Mouse (Mus musculus) limb, embryonic 13.5 days (tissue): Measurements from ENCODE around the gene Prdx2. TPM values are rescaled to one million over a fixed set of nuclear protein-coding genes. Genes with fewer than 3 reads are reported as not detected.

Experiments
- ATAC-seq: fragments of 200-750 bp; cut with Nextera tagmentation; 2 replicates; pipeline ENCODE4 v1.8.0; 2017; ENCODE audit warnings: low read depth, moderate number of reproducible peaks, moderate TSS enrichment; ENCODE audit not compliant: low FRiP score
- H3K27ac ChIP-seq: fragments of 300-500 bp; sonication (generic); 2 replicates; pipeline ENCODE4 v1.5.1; 2015; ENCODE audit warnings: inconsistent platforms, mild to moderate bottlenecking, moderate library complexity
- H3K27me3 ChIP-seq: fragments of 300-500 bp; sonication (generic); 2 replicates; pipeline ENCODE4 v1.6.1; 2015; ENCODE audit warnings: mild to moderate bottlenecking, inconsistent platforms
- H3K36me3 ChIP-seq: fragments of 300-500 bp; sonication (generic); 2 replicates; pipeline ENCODE4 v1.6.1; 2015; ENCODE audit warnings: inconsistent platforms, mild to moderate bottlenecking, moderate library complexity
- H3K4me1 ChIP-seq: fragments of 300-500 bp; sonication (generic); 2 replicates; pipeline ENCODE4 v1.6.1; 2015; ENCODE audit warnings: inconsistent platforms
- H3K4me2 ChIP-seq: fragments of 300-500 bp; sonication (generic); replicated peaks from 2 replicates; pipeline ENCODE4 v1.6.1; 2015; ENCODE audit warnings: inconsistent platforms, mild to moderate bottlenecking, moderate library complexity
- H3K4me3 ChIP-seq: fragments of 300-500 bp; sonication (generic); 2 replicates; pipeline ENCODE4 v1.5.1; 2015; ENCODE audit warnings: moderate library complexity, mild to moderate bottlenecking, inconsistent platforms
- H3K9ac ChIP-seq: fragments of 300-500 bp; sonication (generic); 2 replicates; pipeline ENCODE4 v1.6.1; 2015; ENCODE audit warnings: mild to moderate bottlenecking, inconsistent platforms
- H3K9me3 ChIP-seq: fragments of 300-500 bp; sonication (generic); 2 replicates; pipeline ENCODE4 v1.6.1; 2016; ENCODE audit warnings: inconsistent platforms
- WGBS: fragments of 180-500 bp; shearing (Covaris S2); methylation state at CpG from one replicate; pipeline ENCODE4 v1.1.7; 2015; 5-methylcytosine and 5-hydroxymethylcytosine counted together
- polyA plus RNA-seq: library from polyadenylated mRNA; unstranded; fragments of >200 nt; fragmentation: Nextera tagmentation; extraction: Ambion mirVana; gene quantifications from 2 replicates; pipeline ENCODE4 v1.2.1, GENCODE M21; 2015

The Prdx2 gene
- polyA plus RNA-seq, 1 experiment from 2014 or later: 961 TPM

DNA sequence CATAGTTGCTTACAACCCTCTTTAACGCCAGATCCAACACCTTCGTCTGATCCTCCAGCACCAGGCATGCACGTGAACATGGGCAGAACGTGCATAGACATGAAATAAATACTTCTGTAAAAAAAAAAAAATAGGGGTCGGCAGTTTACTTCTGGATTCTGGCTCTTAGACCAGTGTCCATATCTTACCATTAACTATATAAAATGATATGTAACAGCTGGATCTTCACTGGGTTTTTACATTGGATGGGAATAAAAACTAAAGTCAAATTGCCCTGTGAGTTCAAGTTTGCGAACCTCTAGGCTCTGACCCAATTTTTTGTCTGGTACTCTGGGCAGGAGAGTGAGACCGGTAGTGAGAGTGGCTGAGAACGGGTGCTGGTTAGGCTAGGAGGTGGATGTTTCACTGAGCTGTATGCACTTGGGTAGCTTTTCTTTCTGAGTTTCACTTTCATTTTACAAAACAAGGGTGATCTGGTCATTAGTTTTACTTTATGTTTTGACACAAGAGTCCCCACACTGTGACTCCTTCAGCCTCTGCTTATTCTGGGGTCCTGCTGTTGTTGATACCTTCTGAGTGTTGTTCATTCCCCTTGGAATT lies 5.3 kb downstream of the Prdx2 start:
- Histone ChIP-seq H3K4me3 (no peak overlapping the region), H3K4me2 (no peak overlapping the region), H3K4me1 (peaks cover 58% of the 10 kb centered on the region), H3K9ac (no peak overlapping the region; the same call in 1 of the 2 replicates), H3K27me3 (peaks cover 27% of the 10 kb centered on the region), H3K9me3 (no peaks in the 10 kb centered on the region), H3K27ac (no peak overlapping the region), H3K36me3 (peaks cover 40% of the 10 kb centered on the region)
- no peak for ATAC-seq
- WGBS: 74% methylated on average over 8 of the region's 8 CpGs

DNA sequence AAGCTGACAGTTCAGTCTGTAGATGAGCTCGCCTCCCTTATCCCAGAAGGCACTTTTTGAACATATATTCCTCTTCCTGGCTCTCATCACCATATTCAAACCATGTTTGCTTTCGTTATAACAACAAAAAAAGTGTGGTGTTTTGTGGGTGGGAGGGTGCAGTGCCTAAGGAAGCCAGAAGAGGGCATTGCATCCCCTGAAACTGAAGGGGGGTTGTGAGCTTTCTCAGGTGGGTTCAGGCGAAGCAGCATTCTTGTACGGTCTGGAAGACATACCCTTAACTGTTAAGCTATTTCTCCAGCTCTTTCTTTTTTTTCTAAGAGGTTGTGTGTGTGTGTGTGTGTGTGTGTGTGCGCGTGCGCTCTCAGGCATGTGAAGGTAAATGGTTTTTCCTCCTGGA lies 6.0 kb downstream of the Prdx2 start:
- no peak overlapping the region for H3K9ac ChIP-seq
- H3K4me2 ChIP-seq: peak overlapping the region; percentile 98
- no peak for ATAC-seq
- H3K4me1 ChIP-seq: peaks cover 63% of the 10 kb centered on the region
- H3K4me3 ChIP-seq: 0 out of 2 replicates have a peak overlapping the region, but pooled peaks have one; percentile 59
- H3K27me3 ChIP-seq: peaks cover 27% of the 10 kb centered on the region
- 23% methylated on average over 7 of the region's 7 CpGs for WGBS
- H3K36me3 ChIP-seq: peaks cover 40% of the 10 kb centered on the region
- H3K9me3 ChIP-seq: no peaks in the 10 kb centered on the region
- peak overlapping the region; percentile 58; the same call in 1 of the 2 replicates for H3K27ac ChIP-seq

DNA sequence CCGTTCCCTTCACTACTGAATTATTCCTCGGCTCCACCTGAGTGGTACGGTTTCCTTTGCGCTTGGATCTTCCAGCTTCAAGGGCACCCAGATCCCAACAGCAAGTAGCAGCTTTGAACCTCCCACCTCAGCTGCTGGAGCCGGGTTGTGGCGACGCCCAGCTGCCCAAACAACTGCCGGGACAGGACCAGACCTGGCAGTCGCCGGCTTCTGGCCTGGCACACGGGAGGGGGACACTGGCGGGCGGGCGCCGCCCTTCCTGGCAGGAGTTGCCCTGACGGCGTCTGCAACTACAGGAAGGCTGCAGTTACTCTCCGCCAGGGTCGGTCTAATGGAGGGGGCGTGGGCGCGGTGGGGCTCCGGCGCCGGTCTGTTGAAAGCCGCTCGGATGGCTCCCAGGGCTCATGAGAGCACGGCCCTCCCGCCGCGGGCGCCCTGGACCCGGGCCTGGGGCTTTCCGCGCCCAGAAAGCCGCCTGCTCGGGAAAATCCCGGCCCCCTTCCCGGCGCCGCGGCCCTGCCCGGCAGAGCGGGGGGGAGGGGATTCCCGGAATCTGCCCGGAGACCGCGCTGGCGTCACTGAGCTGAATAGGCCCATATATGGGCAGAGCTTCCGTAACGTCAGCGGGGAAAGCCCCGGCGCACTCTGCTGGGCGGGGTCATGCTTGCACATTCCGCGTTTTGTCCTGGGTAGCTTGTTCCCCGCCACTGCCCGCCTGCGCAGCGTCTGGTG lies 6.8 kb downstream of the Prdx2 start:
- WGBS: under 1% methylated on average over 57 of the region's 61 CpGs
- Histone ChIP-seq H3K4me1 (peaks cover 63% of the 10 kb centered on the region), H3K36me3 (peaks cover 35% of the 10 kb centered on the region), H3K27ac (peak overlapping the region; percentile 58), H3K4me3 (peak overlapping the region; percentile 59), H3K9ac (peak overlapping the region; percentile 71), H3K9me3 (no peaks in the 10 kb centered on the region), H3K4me2 (peak overlapping the region; percentile 98), H3K27me3 (peaks cover 27% of the 10 kb centered on the region)
- ATAC-seq: peak; percentile 80

DNA sequence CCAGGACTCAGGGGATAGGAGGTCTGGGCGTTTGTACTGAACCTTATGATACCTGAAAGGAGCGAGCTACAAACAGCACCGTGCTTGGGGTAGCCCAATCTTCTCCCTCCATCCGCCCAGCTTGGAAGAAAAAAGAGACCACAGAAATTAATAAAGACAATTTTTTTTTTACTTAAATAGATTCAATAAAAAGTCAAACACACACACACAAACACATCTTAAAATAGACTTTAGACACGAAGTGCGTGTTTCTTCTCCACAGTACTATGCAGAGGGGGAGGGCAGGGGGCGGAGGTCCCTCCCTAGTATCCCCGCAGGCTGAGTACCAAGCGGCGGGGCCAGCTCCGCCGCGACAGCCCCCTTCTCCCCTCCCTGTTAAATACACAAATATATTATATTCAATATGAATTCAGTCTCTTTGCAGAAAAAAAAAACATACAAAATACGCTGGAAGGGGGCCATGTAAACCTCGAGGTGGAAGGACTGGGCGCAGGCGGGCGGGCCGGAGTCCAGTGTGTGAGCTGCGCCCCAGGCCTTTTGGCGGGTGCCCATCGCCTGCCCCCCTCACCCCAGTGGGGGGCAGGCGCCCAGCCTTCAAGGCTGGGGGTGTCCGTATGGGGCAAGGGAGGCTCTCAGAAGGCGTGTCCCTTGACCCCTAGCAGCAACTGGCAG lies 7.5 kb downstream of the Prdx2 start:
- H3K9ac ChIP-seq: peak overlapping the region; percentile 71
- H3K4me2 ChIP-seq: peak overlapping the region; percentile 98
- peak overlapping the region; percentile 59 for H3K4me3 ChIP-seq
- ATAC-seq: no peak
- H3K36me3 ChIP-seq: peaks cover 28% of the 10 kb centered on the region
- peaks cover 27% of the 10 kb centered on the region for H3K27me3 ChIP-seq
- 3% methylated on average over 25 of the region's 25 CpGs for WGBS
- H3K4me1 ChIP-seq: peaks cover 68% of the 10 kb centered on the region
- no peaks in the 10 kb centered on the region for H3K9me3 ChIP-seq
- H3K27ac ChIP-seq: no peak overlapping the region

DNA sequence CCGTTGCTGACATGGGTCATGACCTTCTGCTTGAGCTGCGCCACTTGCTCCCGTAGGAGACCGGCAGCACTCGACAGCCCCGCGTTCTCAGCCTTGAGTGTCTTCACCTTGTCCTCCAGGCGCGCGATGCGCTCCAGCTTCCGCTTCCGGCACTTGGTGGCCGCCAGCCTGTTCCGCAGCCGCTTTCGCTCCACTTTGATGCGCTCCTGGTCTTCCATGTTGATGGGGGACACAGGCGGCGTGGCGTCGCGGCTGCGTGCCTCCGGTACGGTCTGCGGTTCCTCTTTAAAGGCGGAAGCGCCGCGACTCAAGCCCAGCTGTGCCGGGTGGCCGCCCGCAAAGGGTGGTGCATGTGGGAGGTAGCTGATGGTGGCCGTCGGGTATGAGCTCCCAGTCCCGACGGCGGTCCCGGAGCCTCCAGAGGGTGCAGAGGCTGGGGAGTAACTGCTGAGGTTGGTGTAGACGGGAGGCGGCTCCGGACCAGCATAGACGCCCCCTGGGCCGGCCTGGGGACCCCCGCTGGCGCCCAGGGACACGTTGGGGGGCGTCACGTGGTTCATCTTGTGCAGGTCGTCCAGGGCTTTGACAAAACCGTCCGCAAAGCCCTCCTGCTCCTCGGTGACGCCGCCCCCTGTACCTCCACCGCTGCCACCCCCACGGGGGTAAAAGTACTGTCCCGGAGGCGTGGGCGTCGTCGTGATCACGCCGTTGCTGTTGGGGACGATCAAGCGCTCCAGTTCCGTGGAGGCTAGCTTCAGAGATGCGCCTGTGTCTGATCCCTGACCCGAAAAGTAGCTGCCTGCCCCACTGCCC lies 8.3 kb downstream of the Prdx2 start:
- under 1% methylated on average over 68 of the region's 70 CpGs for WGBS
- peaks cover 27% of the 10 kb centered on the region for H3K27me3 ChIP-seq
- H3K9me3 ChIP-seq: no peaks in the 10 kb centered on the region
- peak overlapping the region; percentile 98 for H3K4me2 ChIP-seq
- peaks cover 74% of the 10 kb centered on the region for H3K4me1 ChIP-seq
- H3K4me3 ChIP-seq: peak overlapping the region; percentile 59
- H3K36me3 ChIP-seq: peaks cover 21% of the 10 kb centered on the region
- peak overlapping the region; percentile 48; the same call in 1 of the 2 replicates for H3K27ac ChIP-seq
- peak overlapping the region; percentile 71 for H3K9ac ChIP-seq
- no peak for ATAC-seq

DNA sequence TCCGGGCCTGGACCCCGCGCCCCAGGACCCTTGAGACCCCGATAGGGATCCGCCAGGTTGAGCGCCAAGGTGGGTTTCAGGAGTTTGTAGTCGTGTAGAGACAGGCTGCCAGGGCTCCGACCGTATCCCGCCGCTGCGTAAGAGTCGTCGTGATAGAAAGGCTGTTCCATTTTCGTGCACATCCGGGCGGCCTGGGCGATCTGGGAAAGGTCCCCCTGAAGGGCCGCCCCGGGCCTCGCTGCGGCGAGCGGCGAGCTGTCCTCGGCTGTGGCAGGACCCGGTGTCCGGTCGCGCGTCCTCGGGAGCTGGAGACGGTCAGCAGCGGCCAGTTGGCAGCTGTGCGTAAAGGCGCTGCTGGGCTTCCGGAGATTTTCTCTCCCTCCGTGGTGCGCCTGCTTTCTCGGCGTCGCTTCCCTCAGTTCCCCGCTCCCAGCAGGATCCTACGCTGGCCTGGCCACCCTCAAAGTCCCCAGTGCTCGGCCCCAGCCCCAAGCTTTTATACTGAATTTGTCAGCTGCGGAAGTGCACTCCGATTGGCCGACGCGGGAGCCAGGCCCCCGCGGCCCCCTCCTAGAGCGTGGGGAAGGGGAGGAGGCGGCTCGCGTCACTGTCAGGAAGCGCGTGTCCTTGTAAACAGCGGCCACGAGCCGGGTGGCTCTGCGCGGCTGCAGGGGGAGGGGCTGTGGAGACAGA lies 9.0 kb downstream of the Prdx2 start, which contains the start of gene Junb:
Gene Junb (minus strand): TSS at position 471 of the 693 bp plus-strand sequence.
- ATAC-seq: peak; percentile 58
- Histone ChIP-seq H3K4me1 (peaks cover 74% of the 10 kb centered on the region), H3K4me3 (peak within 1 kb of the TSS; percentile 59), H3K27me3 (peaks cover 27% of the 10 kb centered on the region), H3K9ac (peak within 1 kb of the TSS; percentile 71), H3K4me2 (peak within 1 kb of the TSS; percentile 98), H3K27ac (peak within 1 kb of the TSS; percentile 48; the same call in 1 of the 2 replicates), H3K36me3 (peaks cover 13% of the 10 kb centered on the region), H3K9me3 (no peaks in the 10 kb centered on the region)
- under 1% methylated on average over 63 of the region's 63 CpGs for WGBS

DNA sequence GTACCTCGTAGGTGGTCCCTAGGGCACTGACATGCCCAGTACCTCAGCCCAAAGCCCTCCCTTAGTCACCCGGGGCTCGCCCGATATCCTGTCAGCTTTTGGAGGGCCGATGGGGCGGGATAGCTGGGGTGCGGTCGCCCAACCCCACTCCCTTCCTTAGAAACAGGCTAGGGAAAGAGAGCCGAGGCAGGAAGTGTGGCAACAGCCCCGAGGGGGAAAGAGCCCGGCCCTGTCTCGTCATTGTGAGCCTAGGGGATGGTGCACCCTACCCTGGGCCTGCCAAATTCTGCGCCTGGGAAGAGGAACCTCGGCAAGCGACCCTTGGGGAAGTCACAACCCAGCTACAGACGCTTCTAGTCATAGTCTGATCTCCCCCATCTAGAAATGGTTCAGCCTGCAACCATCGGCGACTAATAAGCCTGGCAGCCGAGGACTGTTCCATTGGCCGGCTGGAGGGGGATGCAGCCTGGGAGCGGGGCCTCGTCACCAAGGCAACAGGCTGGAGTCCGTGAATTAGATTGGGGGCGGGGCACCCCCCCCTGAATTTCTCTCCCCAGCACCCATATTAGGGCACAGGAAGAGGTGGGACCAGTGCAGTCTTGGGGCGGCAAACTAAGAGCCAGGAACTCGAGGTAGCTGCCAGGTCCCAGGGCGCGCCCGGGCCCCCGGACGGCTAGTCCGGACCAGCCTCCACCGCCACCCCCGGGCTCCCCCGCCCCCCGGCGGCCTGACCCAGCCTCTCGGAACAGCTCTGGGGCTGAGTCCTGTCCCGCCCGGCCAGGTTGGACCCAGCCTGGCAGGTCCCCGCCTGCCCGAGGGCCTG lies 10.4 kb downstream of the Prdx2 start:
- ATAC-seq: peak; percentile 48
- Histone ChIP-seq H3K27ac (no peak overlapping the region; the same call in 1 of the 2 replicates), H3K4me2 (peak overlapping the region; percentile 98), H3K4me3 (peak overlapping the region; percentile 59), H3K9ac (peak overlapping the region; percentile 57), H3K36me3 (peaks cover 1% of the 10 kb centered on the region; the same call in 1 of the 2 replicates), H3K9me3 (no peaks in the 10 kb centered on the region), H3K27me3 (peaks cover 27% of the 10 kb centered on the region), H3K4me1 (peaks cover 79% of the 10 kb centered on the region)
- WGBS: 4% methylated on average over 42 of the region's 42 CpGs

DNA sequence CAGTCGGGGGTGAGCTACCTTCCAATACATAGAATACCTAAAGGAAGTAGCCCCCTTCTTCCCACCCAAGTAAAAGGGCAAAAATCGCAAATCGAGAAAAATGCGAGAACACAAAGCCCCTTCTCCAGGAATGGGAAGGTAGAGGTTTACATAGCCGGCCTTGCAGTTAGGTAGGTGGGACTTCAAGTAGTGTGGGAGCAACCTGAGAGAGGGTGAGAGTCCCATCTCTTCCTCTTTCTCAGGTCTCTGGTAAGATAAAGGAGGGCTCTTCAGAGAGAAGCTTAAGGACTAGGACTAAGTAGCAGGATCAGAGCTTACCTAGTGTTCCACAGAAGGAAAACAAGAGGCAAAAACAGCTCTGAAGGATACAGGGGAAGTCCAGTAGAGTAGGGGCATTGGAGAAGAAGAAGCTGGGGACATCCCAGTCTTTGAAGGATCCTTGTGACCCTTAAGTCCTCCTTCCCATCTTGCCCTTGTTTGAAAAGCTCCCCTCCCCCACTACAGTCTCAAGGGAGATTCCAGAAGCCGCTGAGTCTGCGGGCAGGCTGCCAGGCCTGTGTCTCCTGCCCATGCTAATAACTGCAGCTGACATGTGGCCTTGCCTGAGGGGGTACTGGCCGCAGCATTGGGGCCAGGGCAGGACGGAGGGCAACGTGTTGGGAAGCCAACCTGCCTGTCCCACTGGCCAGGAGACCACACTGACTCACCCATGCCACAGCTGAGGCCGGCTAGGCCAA lies 11.4 kb downstream of the Prdx2 start:
- H3K27me3 ChIP-seq: peaks cover 27% of the 10 kb centered on the region

DNA sequence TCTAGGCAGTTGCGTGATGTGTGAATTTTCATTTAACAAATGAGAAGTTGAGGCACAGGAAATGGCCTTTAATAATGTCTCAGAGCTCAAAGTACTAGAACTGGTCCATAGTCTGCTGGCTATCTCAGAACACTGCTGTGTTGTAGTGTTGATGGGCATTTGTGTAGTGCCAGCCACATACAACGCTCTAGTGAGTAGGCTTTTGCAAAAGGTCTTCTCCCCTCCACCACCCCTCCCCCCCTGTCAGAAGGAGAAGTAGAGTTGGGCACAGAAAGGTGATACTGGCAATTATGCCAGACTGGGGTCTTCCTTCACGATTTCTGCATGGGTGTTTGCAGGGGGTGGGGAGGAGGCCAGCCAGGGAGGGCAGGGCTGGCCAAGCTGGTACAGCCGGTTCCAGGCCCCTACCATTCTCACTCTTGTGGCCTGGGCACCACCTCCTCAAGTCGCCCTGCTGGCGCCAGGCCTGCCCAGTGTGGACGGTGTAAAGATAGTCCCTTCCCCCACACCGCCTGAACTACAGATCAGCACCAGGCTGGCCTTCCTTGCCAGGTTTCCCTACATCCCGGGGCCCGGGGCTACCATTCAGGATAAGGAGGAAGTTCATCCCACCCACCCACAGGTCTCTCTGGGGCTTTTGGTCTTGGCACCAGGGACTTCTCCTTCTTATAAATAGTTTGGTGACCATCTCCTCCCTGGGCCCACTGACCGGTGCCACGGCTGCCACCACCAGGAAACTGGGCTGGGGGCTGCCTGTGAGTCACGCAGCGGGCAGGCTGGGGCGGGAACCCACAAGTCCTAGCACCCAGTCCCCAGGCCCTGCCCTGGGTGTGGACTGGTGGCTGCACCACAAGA lies 12.5 kb downstream of the Prdx2 start:
- 79% methylated on average over 15 of the region's 15 CpGs for whole genome bisulfite sequencing
- no peak overlapping the region for H3K27ac ChIP-seq
- peaks cover 32% of the 10 kb centered on the region for H3K27me3 ChIP-seq
- no peaks in the 10 kb centered on the region for H3K9me3 ChIP-seq
- H3K4me2 ChIP-seq: peak overlapping the region; percentile 10; the same call in 1 of the 2 replicates
- no peak overlapping the region for H3K9ac ChIP-seq
- peaks cover 76% of the 10 kb centered on the region for H3K4me1 ChIP-seq
- H3K36me3 ChIP-seq: no peaks in the 10 kb centered on the region
- H3K4me3 ChIP-seq: no peak overlapping the region
- no peak for ATAC-seq

More for the DNA sequence above, 11.4 kb downstream of the Prdx2 start:
- Histone ChIP-seq H3K4me3 (peak overlapping the region; percentile 59; the same call in 1 of the 2 replicates), H3K9ac (no peak overlapping the region), H3K4me1 (peaks cover 80% of the 10 kb centered on the region), H3K27ac (peak overlapping the region; percentile 48), H3K36me3 (no peaks in the 10 kb centered on the region), H3K4me2 (peak overlapping the region; percentile 98), H3K9me3 (no peaks in the 10 kb centered on the region)
- no peak for ATAC-seq
- WGBS: 28% methylated on average over 11 of the region's 11 CpGs
